Mouse (Mus musculus) heart, postnatal 0 days (tissue): ENCODE data around the gene Klf2. TPM values are rescaled to one million over a fixed set of nuclear protein-coding genes. Genes with fewer than 3 reads are reported as not detected.
A peak's percentile ranks its signal among the peaks of the same experiment; 100 is the strongest.

Experiments
- ATAC-seq: fragments of 200-750 bp; cut with Nextera tagmentation; 2 replicates; pipeline ENCODE4 v1.8.0; 2017; ENCODE audit warnings: low read depth, moderate number of reproducible peaks, moderate library complexity; ENCODE audit not compliant: insufficient read depth
- DNase-seq: peaks from one replicate; pipeline ENCODE4 v3.0.0-alpha.2; 2016; ENCODE audit warnings: low spot score
- H3K27ac ChIP-seq: fragments of 300-500 bp; sonication (generic); 2 replicates; pipeline ENCODE4 v1.5.1; 2014; ENCODE audit warnings: low read depth, mild to moderate bottlenecking
- H3K27me3 ChIP-seq: fragments of 300-500 bp; sonication (generic); 2 replicates; pipeline ENCODE4 v1.6.1; 2014; ENCODE audit warnings: low read length, mixed read lengths; ENCODE audit not compliant: control insufficient read depth, insufficient read depth
- H3K36me3 ChIP-seq: fragments of 300-500 bp; sonication (generic); replicated peaks from 2 replicates; pipeline ENCODE4 v1.6.1; 2014; ENCODE audit warnings: low read length, mixed read lengths; ENCODE audit not compliant: control insufficient read depth, insufficient read depth
- H3K4me1 ChIP-seq: fragments of 300-500 bp; sonication (generic); 2 replicates; pipeline ENCODE4 v1.6.1; 2014; ENCODE audit warnings: antibody characterized with exemption; ENCODE audit not compliant: control insufficient read depth, insufficient read depth
- H3K4me2 ChIP-seq: fragments of 300-500 bp; sonication (generic); 2 replicates; pipeline ENCODE4 v1.6.1; 2014; ENCODE audit warnings: low read depth, mild to moderate bottlenecking, low read length, moderate library complexity
- H3K4me3 ChIP-seq: fragments of 300-500 bp; sonication (generic); 2 replicates; pipeline ENCODE4 v1.5.1; 2014; ENCODE audit warnings: low read depth, low read length
- H3K9ac ChIP-seq: fragments of 300-500 bp; sonication (generic); replicated peaks from 2 replicates; pipeline ENCODE4 v1.6.1; 2014; ENCODE audit warnings: low read depth, low read length, mixed read lengths
- H3K9me3 ChIP-seq: fragments of 300-500 bp; sonication (generic); replicated peaks from 2 replicates; pipeline ENCODE4 v1.6.1; 2016; ENCODE audit warnings: low read length; ENCODE audit not compliant: control insufficient read depth
- CTCF ChIP-seq: IDR thresholded peaks from 2 replicates; pipeline ENCODE4 v1.5.1; 2016; ENCODE audit warnings: antibody characterized with exemption, control low read depth, low read depth
- EP300 ChIP-seq: IDR thresholded peaks from 2 replicates; pipeline ENCODE4 v1.6.1; 2016; ENCODE audit warnings: antibody characterized with exemption, low read depth
- WGBS: fragments of 180-500 bp; shearing (Covaris S2); extraction: QIAGEN DNeasy Blood & Tissue Kit; methylation state at CpG from one replicate; pipeline ENCODE4 v1.1.7; 2014; 5-methylcytosine and 5-hydroxymethylcytosine counted together
- polyA plus RNA-seq: library from polyadenylated mRNA; unstranded; fragments of >200 nt; fragmentation: Nextera tagmentation; extraction: Ambion mirVana; gene quantifications from 2 replicates; pipeline ENCODE4 v1.2.1, GENCODE M21; 2015
- total RNA-seq: library from RNA; depleted of rRNA; stranded (reverse); fragments of >200 nt; gene quantifications from 2 replicates; pipeline ENCODE4 v1.2.3, GENCODE M21; 2014; ENCODE audit warnings: low replicate concordance

The Klf2 gene
- total and polyA plus RNA-seq, 2 experiments from 2014 or later, result 17.7 to 32.9 TPM

DNA sequence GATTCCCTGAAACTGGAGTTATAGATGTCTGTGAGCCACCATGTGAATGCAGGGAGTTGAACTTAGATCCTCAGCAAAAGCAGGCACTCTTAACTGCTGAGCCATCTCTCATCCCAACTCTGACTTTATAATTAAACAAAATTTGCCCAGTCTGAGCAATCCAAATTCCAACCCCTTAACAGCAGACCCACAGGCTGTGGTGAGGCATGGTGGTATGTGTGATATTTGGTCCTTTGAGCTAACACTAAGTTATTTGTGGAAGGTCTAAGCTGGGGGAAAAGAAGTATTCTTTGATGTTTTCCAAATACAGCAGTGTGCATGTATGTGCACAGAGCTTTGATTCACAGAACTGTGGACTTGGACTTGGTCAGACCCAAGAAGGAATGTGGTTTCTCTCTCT is 29.8 kb upstream of the Klf2 start:
- H3K4me3 ChIP-seq, result no peak overlapping the region
- H3K9ac ChIP-seq, result no peak overlapping the region
- no peak for ATAC-seq

DNA sequence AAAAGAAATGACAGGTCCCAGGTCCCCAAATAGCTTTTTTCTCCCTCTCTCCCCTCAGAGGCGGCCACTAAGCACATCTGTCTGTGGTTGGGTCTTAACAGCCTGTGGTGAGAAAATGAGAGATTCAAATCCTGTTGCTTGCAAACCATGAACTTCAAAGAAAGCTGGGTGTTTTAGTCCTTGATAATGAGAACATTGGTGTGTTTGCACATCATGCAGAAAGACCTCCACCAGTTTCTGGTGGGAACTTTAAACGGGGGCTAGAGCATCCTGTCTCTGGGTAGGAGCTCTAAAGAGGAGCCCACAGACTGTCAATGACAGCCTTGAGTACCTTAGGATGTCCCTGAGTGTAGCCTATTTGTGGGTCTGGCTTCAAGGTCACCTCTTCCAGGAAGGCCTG is 27.7 kb upstream of the Klf2 start:
- Histone ChIP-seq H3K27me3 (no peaks in the 10 kb centered on the region), H3K4me2 (no peak overlapping the region), H3K4me3 (no peak overlapping the region), H3K36me3 (no peaks in the 10 kb centered on the region), H3K27ac (no peak overlapping the region), H3K9me3 (no peaks in the 10 kb centered on the region), H3K9ac (no peak overlapping the region), H3K4me1 (peaks cover 15% of the 10 kb centered on the region)
- WGBS, result 64% methylated on average over 2 of the region's 2 CpGs
- no peak for DNase-seq
- no peak for ATAC-seq
- TF ChIP-seq EP300 (no peak), CTCF (no peak)

More for the DNA sequence above, 29.8 kb upstream of the Klf2 start:
- no peak overlapping the region for H3K4me2 ChIP-seq
- H3K27me3 ChIP-seq, result no peaks in the 10 kb centered on the region
- no peaks in the 10 kb centered on the region for H3K36me3 ChIP-seq
- peaks cover under 1% of the 10 kb centered on the region; the same call in 1 of the 2 replicates for H3K4me1 ChIP-seq
- TF ChIP-seq CTCF (no peak), EP300 (no peak)
- no peaks in the 10 kb centered on the region for H3K9me3 ChIP-seq
- no peak overlapping the region for H3K27ac ChIP-seq
- DNase-seq, result no peak

DNA sequence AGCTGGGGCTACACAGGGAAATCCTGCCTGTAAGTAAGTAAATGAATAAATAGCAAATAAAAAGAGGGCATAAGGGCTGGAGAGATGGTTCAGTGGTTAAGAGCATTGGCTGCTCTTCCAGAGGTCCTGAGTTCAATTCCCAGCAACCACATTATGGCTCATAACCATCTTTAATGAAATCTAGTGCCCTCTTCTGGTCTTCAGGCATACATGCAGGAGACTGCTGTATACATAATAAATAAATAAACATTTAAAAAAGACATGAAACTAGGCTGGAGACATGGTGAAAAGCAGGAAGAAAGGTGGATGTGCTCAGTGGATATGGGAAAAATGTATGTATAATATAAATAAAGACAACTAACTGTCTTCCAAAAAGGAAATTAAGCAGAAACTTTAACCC is 25.5 kb upstream of the Klf2 start:
- ATAC-seq, result no peak
- Histone ChIP-seq H3K4me1 (peaks cover 15% of the 10 kb centered on the region), H3K9me3 (no peaks in the 10 kb centered on the region), H3K4me2 (no peak overlapping the region), H3K9ac (no peak overlapping the region), H3K4me3 (no peak overlapping the region), H3K36me3 (no peaks in the 10 kb centered on the region), H3K27me3 (no peaks in the 10 kb centered on the region), H3K27ac (no peak overlapping the region)
- no peak for DNase-seq
- no peak for TF ChIP-seq CTCF
- no peak for TF ChIP-seq EP300

DNA sequence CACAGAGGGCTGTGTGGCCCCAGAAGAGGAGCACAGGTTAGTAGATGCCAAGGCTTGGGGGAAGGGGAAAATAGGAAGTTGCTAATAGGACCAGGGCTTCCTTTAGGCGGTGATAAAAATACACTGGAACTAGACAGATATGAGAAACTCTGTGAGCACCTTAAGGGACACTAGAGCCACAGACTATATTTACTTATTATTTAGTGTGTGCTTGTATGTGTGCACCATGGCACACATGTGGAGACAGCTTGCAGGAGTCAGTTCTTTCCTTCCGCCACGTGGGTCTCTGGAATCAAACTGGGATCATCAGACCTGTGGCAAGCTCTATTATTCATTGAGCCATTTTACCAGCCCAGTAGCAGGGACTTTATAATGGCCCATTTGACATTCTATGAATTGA is 23.7 kb upstream of the Klf2 start:
- H3K9ac ChIP-seq, result no peak overlapping the region; the same call in 1 of the 2 replicates

DNA sequence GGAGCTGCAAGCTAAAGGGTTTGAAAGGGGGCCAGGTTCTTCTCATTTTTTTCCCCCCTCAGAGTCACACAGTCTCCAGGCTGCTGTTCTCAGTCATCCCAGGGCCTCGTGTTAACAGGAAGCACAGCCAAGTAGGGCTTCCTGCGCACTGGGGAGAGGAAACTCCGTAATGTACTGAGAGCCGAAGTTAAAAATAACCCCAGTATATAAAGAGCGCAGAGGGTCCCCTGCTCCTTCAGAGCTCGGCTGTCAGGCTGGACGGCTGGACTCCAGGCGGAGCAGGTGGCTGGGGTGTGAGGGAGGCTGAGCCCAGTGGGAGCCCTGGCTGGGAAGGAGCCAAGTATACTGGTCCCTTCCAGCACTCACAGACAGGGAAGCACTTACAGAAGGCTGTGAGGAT is 23.2 kb upstream of the Klf2 start:
- Histone ChIP-seq H3K9ac (peak overlapping the region; percentile 22; the same call in 1 of the 2 replicates), H3K9me3 (no peaks in the 10 kb centered on the region), H3K4me3 (no peak overlapping the region), H3K27ac (peak overlapping the region; percentile 92), H3K4me1 (peaks cover 22% of the 10 kb centered on the region), H3K36me3 (no peaks in the 10 kb centered on the region), H3K27me3 (no peaks in the 10 kb centered on the region), H3K4me2 (no peak overlapping the region)
- WGBS, result under 1% methylated on average over 8 of the region's 8 CpGs
- TF ChIP-seq EP300 (peak; percentile 99), CTCF (no peak)
- DNase-seq (peak; percentile 99), ATAC-seq (peak; percentile 97)

More for the DNA sequence above, 23.7 kb upstream of the Klf2 start:
- Histone ChIP-seq H3K4me3 (no peak overlapping the region), H3K4me2 (peak overlapping the region; percentile 1; the same call in 1 of the 2 replicates), H3K27me3 (no peaks in the 10 kb centered on the region), H3K9me3 (no peaks in the 10 kb centered on the region), H3K36me3 (no peaks in the 10 kb centered on the region), H3K4me1 (peaks cover 18% of the 10 kb centered on the region), H3K27ac (peak overlapping the region; percentile 92)
- ATAC-seq, result no peak; the same call in 1 of the 2 replicates
- DNase-seq, result peak; percentile 29
- TF ChIP-seq CTCF (no peak), EP300 (no peak)
- WGBS, result 28% methylated on average over 3 of the region's 3 CpGs

DNA sequence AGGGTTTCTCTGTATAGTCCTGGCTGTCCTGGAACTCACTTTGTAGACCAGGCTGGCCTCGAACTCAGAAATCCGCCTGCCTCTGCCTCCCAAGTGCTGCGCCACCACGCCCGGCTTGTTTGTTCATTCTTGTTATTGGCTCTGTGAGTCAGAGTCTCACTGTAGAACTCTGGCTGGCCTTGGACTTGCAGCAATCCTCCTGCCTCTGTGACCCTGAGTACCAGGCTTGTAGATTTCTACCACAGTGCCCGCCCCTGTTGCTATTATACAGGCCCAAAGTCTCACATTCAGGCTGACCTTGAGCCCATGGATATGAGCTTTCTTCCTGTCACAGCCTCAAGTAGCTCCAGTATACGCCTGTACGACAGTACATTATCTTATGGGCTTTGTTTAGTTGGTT is 22.3 kb upstream of the Klf2 start:
- Histone ChIP-seq H3K27me3 (no peaks in the 10 kb centered on the region), H3K9me3 (no peaks in the 10 kb centered on the region), H3K36me3 (no peaks in the 10 kb centered on the region), H3K9ac (no peak overlapping the region), H3K4me2 (no peak overlapping the region), H3K27ac (peak overlapping the region; percentile 92), H3K4me1 (peaks cover 22% of the 10 kb centered on the region), H3K4me3 (no peak overlapping the region)
- DNase-seq (no peak), ATAC-seq (no peak)
- TF ChIP-seq CTCF, result no peak
- no peak for TF ChIP-seq EP300
- 91% methylated on average over 8 of the region's 8 CpGs for WGBS
